Mouse (Mus musculus) lung, embryonic 14.5 days (tissue): ENCODE data around the gene Rnf128. TPM values are rescaled to one million over a fixed set of nuclear protein-coding genes. Genes with fewer than 3 reads are reported as not detected.
A peak's percentile ranks its signal among the peaks of the same experiment; 100 is the strongest.

Experiments used
- ATAC-seq: fragments of 200-750 bp; cut with Nextera tagmentation; 2 replicates; pipeline ENCODE4 v1.8.0; 2017; ENCODE audit warnings: mild to moderate bottlenecking, moderate TSS enrichment, moderate library complexity; ENCODE audit not compliant: insufficient read depth
- DNase-seq: peaks from one replicate; pipeline ENCODE4 v3.0.0-alpha.2; 2015
- H3K27ac ChIP-seq: fragments of 300-500 bp; sonication (generic); 2 replicates; pipeline ENCODE4 v1.5.1; 2014; ENCODE audit warnings: low read depth, mild to moderate bottlenecking, moderate library complexity
- H3K27me3 ChIP-seq: fragments of 300-500 bp; sonication (generic); 2 replicates; pipeline ENCODE4 v1.6.1; 2014; ENCODE audit warnings: low read length, control low read depth; ENCODE audit not compliant: insufficient read depth
- H3K36me3 ChIP-seq: fragments of 300-500 bp; sonication (generic); 2 replicates; pipeline ENCODE4 v1.6.1; 2014; ENCODE audit warnings: control low read depth; ENCODE audit not compliant: insufficient read depth
- H3K4me1 ChIP-seq: fragments of 300-500 bp; sonication (generic); 2 replicates; pipeline ENCODE4 v1.6.1; 2014; ENCODE audit warnings: antibody characterized with exemption, control low read depth; ENCODE audit not compliant: insufficient read depth
- H3K4me2 ChIP-seq: fragments of 300-500 bp; sonication (generic); 2 replicates; pipeline ENCODE4 v1.6.1; 2014; ENCODE audit warnings: mild to moderate bottlenecking
- H3K4me3 ChIP-seq: fragments of 300-500 bp; sonication (generic); 2 replicates; pipeline ENCODE4 v1.5.1; 2014; ENCODE audit warnings: low read depth, low read length
- H3K9ac ChIP-seq: fragments of 300-500 bp; sonication (generic); 2 replicates; pipeline ENCODE4 v1.6.1; 2014
- H3K9me3 ChIP-seq: fragments of 300-500 bp; sonication (generic); 2 replicates; pipeline ENCODE4 v1.6.1; 2016; ENCODE audit warnings: low read depth, low read length, control low read depth
- CTCF ChIP-seq: IDR thresholded peaks from 2 replicates; pipeline ENCODE4 v1.5.1; 2016; ENCODE audit warnings: antibody characterized with exemption, low read depth
- WGBS: fragments of 180-500 bp; shearing (Covaris S2); extraction: QIAGEN DNeasy Blood & Tissue Kit; methylation state at CpG from one replicate; pipeline ENCODE4 v1.1.7; 2014; 5-methylcytosine and 5-hydroxymethylcytosine counted together
- polyA plus RNA-seq: library from polyadenylated mRNA; unstranded; fragments of >200 nt; fragmentation: Nextera tagmentation; extraction: Ambion mirVana; gene quantifications from 2 replicates; pipeline ENCODE4 v1.2.1, GENCODE M21; 2014

The Rnf128 gene
- polyA plus RNA-seq, 1 experiment from 2014 or later: 3.4 TPM

- Histone ChIP-seq H3K9ac (no peak overlapping the region), H3K27me3 (no peaks in the 10 kb centered on the region), H3K4me2 (no peak overlapping the region), H3K4me3 (no peak overlapping the region), H3K9me3 (no peaks in the 10 kb centered on the region), H3K4me1 (no peaks in the 10 kb centered on the region), H3K36me3 (no peaks in the 10 kb centered on the region), H3K27ac (no peak overlapping the region)
- WGBS: 69% methylated on average over 4 of the region's 4 CpGs
- no peak for TF ChIP-seq CTCF
- DNase-seq (no peak), ATAC-seq (no peak)
Measured at GRCm38 (mm10) chrX:139532293-139532692, 30.8 kb upstream of the Rnf128 start.

GRCm38 (mm10) chrX:139537641-139538397 is 25.3 kb upstream of the Rnf128 start:
- no peak for TF ChIP-seq CTCF
- Histone ChIP-seq H3K4me2 (no peak overlapping the region), H3K4me1 (no peaks in the 10 kb centered on the region), H3K9me3 (no peaks in the 10 kb centered on the region), H3K27me3 (no peaks in the 10 kb centered on the region), H3K27ac (no peak overlapping the region), H3K9ac (no peak overlapping the region), H3K4me3 (no peak overlapping the region), H3K36me3 (no peaks in the 10 kb centered on the region)
- ATAC-seq: no peak
- 78% methylated on average over 5 of the region's 5 CpGs for WGBS
- no peak for DNase-seq

- DNase-seq (no peak), ATAC-seq (no peak)
- Histone ChIP-seq H3K27ac (no peak overlapping the region), H3K4me2 (no peak overlapping the region), H3K4me1 (no peaks in the 10 kb centered on the region), H3K36me3 (no peaks in the 10 kb centered on the region), H3K27me3 (no peaks in the 10 kb centered on the region), H3K4me3 (no peak overlapping the region), H3K9ac (no peak overlapping the region), H3K9me3 (no peaks in the 10 kb centered on the region)
- TF ChIP-seq CTCF: no peak
- WGBS: 50% methylated on average over 7 of the region's 7 CpGs
Measured at GRCm38 (mm10) chrX:139543726-139544125, 19.4 kb upstream of the Rnf128 start.

- Histone ChIP-seq H3K27me3 (no peaks in the 10 kb centered on the region), H3K36me3 (no peaks in the 10 kb centered on the region), H3K4me2 (no peak overlapping the region), H3K4me3 (no peak overlapping the region), H3K27ac (no peak overlapping the region), H3K9ac (no peak overlapping the region), H3K4me1 (no peaks in the 10 kb centered on the region), H3K9me3 (no peaks in the 10 kb centered on the region)
- DNase-seq: peak; percentile 3
- TF ChIP-seq CTCF: no peak
- no peak for ATAC-seq
- WGBS: 68% methylated on average over 5 of the region's 5 CpGs
Measured at GRCm38 (mm10) chrX:139550456-139550855, 12.7 kb upstream of the Rnf128 start.

GRCm38 (mm10) chrX:139552090-139552489 is 11.0 kb upstream of the Rnf128 start:
- no peaks in the 10 kb centered on the region for H3K9me3 ChIP-seq
- no peak overlapping the region for H3K27ac ChIP-seq
- H3K9ac ChIP-seq: no peak overlapping the region
- H3K27me3 ChIP-seq: no peaks in the 10 kb centered on the region
- ATAC-seq: no peak
- 83% methylated on average over 2 of the region's 2 CpGs for whole genome bisulfite sequencing
- no peak overlapping the region for H3K4me2 ChIP-seq
- no peaks in the 10 kb centered on the region for H3K4me1 ChIP-seq
- TF ChIP-seq CTCF: no peak
- H3K36me3 ChIP-seq: no peaks in the 10 kb centered on the region
- DNase-seq: no peak
- H3K4me3 ChIP-seq: no peak overlapping the region

GRCm38 (mm10) chrX:139562255-139562924 is 726 bp upstream of the Rnf128 start:
- Histone ChIP-seq H3K4me3 (no peak overlapping the region), H3K36me3 (no peaks in the 10 kb centered on the region), H3K9ac (no peak overlapping the region), H3K27ac (no peak overlapping the region), H3K4me1 (no peaks in the 10 kb centered on the region), H3K27me3 (no peaks in the 10 kb centered on the region), H3K9me3 (no peaks in the 10 kb centered on the region), H3K4me2 (no peak overlapping the region)
- no peak for TF ChIP-seq CTCF
- 47% methylated on average over 5 of the region's 5 CpGs for WGBS
- ATAC-seq (no peak), DNase-seq (no peak)

- Histone ChIP-seq H3K36me3 (no peaks in the 10 kb centered on the region), H3K4me2 (no peak overlapping the region), H3K27ac (no peak overlapping the region), H3K27me3 (no peaks in the 10 kb centered on the region), H3K9ac (no peak overlapping the region), H3K4me1 (no peaks in the 10 kb centered on the region), H3K9me3 (no peaks in the 10 kb centered on the region), H3K4me3 (no peak overlapping the region)
- TF ChIP-seq CTCF: no peak
- no peak for ATAC-seq
- WGBS: 79% methylated on average over 3 of the region's 3 CpGs
- no peak for DNase-seq
Measured at GRCm38 (mm10) chrX:139570054-139570453, 6.9 kb downstream of the Rnf128 start.
